Mouse (Mus musculus) spleen, adult 2 months (tissue): ENCODE data around the gene E2f7. TPM values are rescaled to one million over a fixed set of nuclear protein-coding genes. Genes with fewer than 3 reads are reported as not detected.

ENCODE experiments used
- DNase-seq, 2 experiments: peaks; one replicate each; pipeline versions ENCODE4 v3.0.0 to v3.0.0-alpha.2; 2012 to 2021; ENCODE audit warnings: low spot score in 2 of 2, low read depth in 1 of 2
- H3K27ac ChIP-seq: fragments of 200-500 bp; 2 replicates; pipeline ENCODE4 v1.5.1; 2012; ENCODE audit warnings: low read length, inconsistent platforms; ENCODE audit not compliant: insufficient read depth
- H3K27me3 ChIP-seq: fragments of 200-500 bp; 2 replicates; pipeline ENCODE4 v1.6.1; 2012; ENCODE audit warnings: mild to moderate bottlenecking, moderate library complexity, low read length, inconsistent platforms; ENCODE audit not compliant: control insufficient read depth, insufficient read depth
- H3K36me3 ChIP-seq: fragments of 200-500 bp; 2 replicates; pipeline ENCODE4 v1.6.1; 2012; ENCODE audit warnings: mild to moderate bottlenecking, low read length, inconsistent platforms; ENCODE audit not compliant: control insufficient read depth, insufficient read depth
- H3K4me1 ChIP-seq: fragments of 200-500 bp; 2 replicates; pipeline ENCODE4 v1.6.1; 2011; ENCODE audit warnings: inconsistent platforms; ENCODE audit not compliant: control insufficient read depth, insufficient read depth, insufficient read length
- H3K4me3 ChIP-seq: fragments of 200-500 bp; 2 replicates; pipeline ENCODE4 v1.5.1; 2011; ENCODE audit warnings: mild to moderate bottlenecking, inconsistent platforms; ENCODE audit not compliant: insufficient read depth, insufficient read length; ENCODE audit errors: extremely low read depth
- CTCF ChIP-seq: fragments of 200-500 bp; IDR thresholded peaks from 2 replicates; pipeline ENCODE4 v1.5.1; 2011; ENCODE audit warnings: mild to moderate bottlenecking, inconsistent platforms; ENCODE audit not compliant: insufficient read depth, insufficient read length, insufficient replicate concordance; ENCODE audit errors: extremely low read depth
- POLR2A ChIP-seq: fragments of 200-500 bp; IDR thresholded peaks from 2 replicates; pipeline ENCODE4 v1.6.1; 2011; ENCODE audit warnings: low read depth, low read length, inconsistent platforms
- WGBS: fragments of 180-500 bp; shearing (Covaris S2); methylation state at CpG from one replicate; pipeline ENCODE4 v1.1.7; 2018; 5-methylcytosine and 5-hydroxymethylcytosine counted together
- polyA plus RNA-seq: library from polyadenylated mRNA; depleted of rRNA; stranded (reverse); fragments of >200 nt; gene quantifications from 2 replicates; pipeline ENCODE4 v1.2.3, GENCODE M21; 2012; rRNA removed

The E2f7 gene
- polyA plus RNA-seq, 1 experiment = 0.69 TPM

DNA sequence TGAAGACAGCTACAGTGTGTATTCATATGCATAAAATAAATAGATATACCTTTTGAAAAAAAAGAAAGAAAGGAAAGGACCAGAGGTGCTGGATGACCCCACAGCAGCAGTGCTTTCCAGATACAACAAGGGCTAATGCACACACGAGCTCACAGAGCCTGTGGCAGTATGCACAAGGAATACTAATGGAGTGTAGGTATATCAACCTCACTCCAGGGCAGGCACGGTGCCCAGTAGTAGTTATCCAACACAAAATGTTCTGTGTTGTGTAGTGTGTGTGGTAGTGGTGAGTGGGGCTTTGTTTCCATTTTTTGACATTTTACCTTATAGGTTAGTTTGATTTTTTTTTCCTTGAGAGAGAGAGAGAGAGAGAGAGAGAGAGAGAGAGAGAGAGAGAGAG is 65.3 kb downstream of the E2f7 start:
- Histone ChIP-seq H3K27ac (no peak overlapping the region), H3K36me3 (no peaks in the 10 kb centered on the region), H3K27me3 (no peaks in the 10 kb centered on the region), H3K4me1 (no peaks in the 10 kb centered on the region), H3K4me3 (no peak overlapping the region)
- TF ChIP-seq CTCF (no peak), POLR2A (no peak)
- 83% methylated on average over 2 of the region's 2 CpGs for WGBS
- DNase-seq = no peak

- Histone ChIP-seq H3K27ac (no peak overlapping the region), H3K27me3 (no peaks in the 10 kb centered on the region), H3K4me1 (no peaks in the 10 kb centered on the region), H3K36me3 (no peaks in the 10 kb centered on the region), H3K4me3 (no peak overlapping the region)
- WGBS = 90% methylated on average over 10 of the region's 10 CpGs
- no peak for DNase-seq
- no peak for TF ChIP-seq POLR2A
- TF ChIP-seq CTCF = no peak
Observed at GRCm38 (mm10) chr10:110811209-110811861, 66.1 kb downstream of the E2f7 start.

- no peaks in the 10 kb centered on the region for H3K27me3 ChIP-seq
- DNase-seq = no peak
- H3K4me1 ChIP-seq = no peaks in the 10 kb centered on the region
- no peak overlapping the region for H3K4me3 ChIP-seq
- no peaks in the 10 kb centered on the region for H3K36me3 ChIP-seq
- WGBS = 52% methylated on average over 2 of the region's 2 CpGs
- H3K27ac ChIP-seq = no peak overlapping the region
- TF ChIP-seq CTCF (no peak), POLR2A (no peak)
Observed at GRCm38 (mm10) chr10:110811862-110812225, 66.6 kb downstream of the E2f7 start.

- H3K27ac ChIP-seq = no peak overlapping the region
- TF ChIP-seq POLR2A (no peak), CTCF (no peak)
- no peak for DNase-seq
- H3K27me3 ChIP-seq = no peaks in the 10 kb centered on the region
- H3K4me1 ChIP-seq = peaks cover 8% of the 10 kb centered on the region; the same call in 1 of the 2 replicates
- H3K36me3 ChIP-seq = no peaks in the 10 kb centered on the region
- 46% methylated on average over 11 of the region's 11 CpGs for WGBS
- no peak overlapping the region for H3K4me3 ChIP-seq
Observed at GRCm38 (mm10) chr10:110821139-110821538, 75.9 kb downstream of the E2f7 start.

- H3K4me3 ChIP-seq = no peak overlapping the region
- peak; percentile 21 to 43 for DNase-seq
- H3K4me1 ChIP-seq = peaks cover 8% of the 10 kb centered on the region; the same call in 1 of the 2 replicates
- WGBS = 32% methylated on average over 3 of the region's 3 CpGs
- no peaks in the 10 kb centered on the region for H3K27me3 ChIP-seq
- H3K36me3 ChIP-seq = no peaks in the 10 kb centered on the region
- H3K27ac ChIP-seq = no peak overlapping the region
- TF ChIP-seq CTCF (no peak), POLR2A (no peak)
Observed at GRCm38 (mm10) chr10:110821692-110822091, 76.5 kb downstream of the E2f7 start.

GRCm38 (mm10) chr10:110832336-110832735 is 87.1 kb downstream of the E2f7 start:
- H3K27ac ChIP-seq = no peak overlapping the region
- H3K4me1 ChIP-seq = no peaks in the 10 kb centered on the region
- TF ChIP-seq CTCF (no peak), POLR2A (no peak)
- DNase-seq = no peak
- WGBS = 84% methylated on average over 6 of the region's 6 CpGs
- H3K36me3 ChIP-seq = no peaks in the 10 kb centered on the region
- no peak overlapping the region for H3K4me3 ChIP-seq
- no peaks in the 10 kb centered on the region for H3K27me3 ChIP-seq

- Histone ChIP-seq H3K36me3 (no peaks in the 10 kb centered on the region), H3K4me1 (no peaks in the 10 kb centered on the region), H3K4me3 (no peak overlapping the region), H3K27me3 (no peaks in the 10 kb centered on the region), H3K27ac (no peak overlapping the region)
- no peak for DNase-seq
- TF ChIP-seq CTCF = no peak
- no peak for TF ChIP-seq POLR2A
- WGBS = 87% methylated on average over 6 of the region's 6 CpGs
Observed at GRCm38 (mm10) chr10:110835115-110835806, 90.0 kb downstream of the E2f7 start.

Other genes with a start within 250 kb of the E2f7 start
- gene Csrp2, start 174.3 kb downstream of the E2f7 start, polyA plus RNA-seq = 9.4 and 9.7 TPM in 2 replicates